Mouse (Mus musculus) erythroid progenitor cell, adult 5-6 weeks (primary cell): ENCODE data around the gene Snx33. TPM values are rescaled to one million over a fixed set of nuclear protein-coding genes. Genes with fewer than 3 reads are reported as not detected.
"Not testable (repeated sequence)": the region's sequence is repeated elsewhere in the genome, so short reads cannot be mapped to it uniquely, and the experiment has no call there.

Experiments
- ATAC-seq: replicated peaks from 2 replicates; pipeline ENCODE4 v1.8.0; 2016; ENCODE audit warnings: moderate number of reproducible peaks, mild to moderate bottlenecking, moderate TSS enrichment, inconsistent platforms; ENCODE audit not compliant: poor library complexity, low FRiP score, severe bottlenecking
- total RNA-seq, 2 experiments: library from RNA; stranded (forward) in 1 of 2; stranded (reverse) in 1 of 2; fragments of 150-400 nt in 1 of 2; fragments of 186-747, 209-891 nt in 1 of 2; gene quantifications; 2 replicates each; pipeline versions ENCODE4 v1.2.3 to v1.2.4; 2015 to 2017; ENCODE audit warnings: low replicate concordance in 2 of 2

Snx33 gene
- total RNA-seq, 2 experiments from 2014 or later: 0.61 to 2.9 TPM

DNA sequence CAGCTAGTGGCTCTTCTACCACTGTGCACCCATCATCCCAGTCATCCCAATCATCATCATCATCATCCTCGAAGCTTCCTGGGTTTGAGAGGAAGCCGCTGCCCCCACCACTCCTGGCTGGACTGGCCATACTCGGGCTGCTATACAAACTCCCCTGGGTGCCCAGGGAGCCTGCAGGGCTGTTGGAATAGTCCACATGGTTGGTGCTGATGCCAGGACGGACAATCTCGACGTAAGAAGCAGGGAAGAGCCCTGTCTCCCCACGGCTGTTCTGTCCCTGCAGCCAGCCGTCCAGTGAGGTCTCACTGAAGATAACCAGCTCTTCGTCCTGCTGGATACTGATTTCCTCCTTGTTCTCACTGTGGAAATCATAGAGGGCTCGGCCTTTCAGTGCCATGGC lies 1.8 kb downstream of the Snx33 start:
- no peak for ATAC-seq

DNA sequence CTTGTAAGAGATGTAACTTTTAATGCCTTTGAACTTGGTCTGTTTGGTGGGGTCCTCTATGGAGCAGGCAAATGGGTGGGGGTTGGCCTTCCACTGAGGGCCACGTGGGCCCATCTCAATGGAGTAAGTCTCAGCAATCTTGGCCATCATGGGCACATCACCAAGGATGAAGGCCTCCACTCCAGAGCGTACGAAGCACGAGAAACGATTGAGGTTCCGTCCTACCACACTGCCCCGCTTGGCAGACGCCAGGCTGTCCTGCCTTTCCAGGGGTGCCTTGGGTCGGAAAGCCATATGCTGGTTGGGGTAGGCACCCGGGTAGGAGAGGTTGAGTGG lies 2.2 kb downstream of the Snx33 start:
- no peak for ATAC-seq

DNA sequence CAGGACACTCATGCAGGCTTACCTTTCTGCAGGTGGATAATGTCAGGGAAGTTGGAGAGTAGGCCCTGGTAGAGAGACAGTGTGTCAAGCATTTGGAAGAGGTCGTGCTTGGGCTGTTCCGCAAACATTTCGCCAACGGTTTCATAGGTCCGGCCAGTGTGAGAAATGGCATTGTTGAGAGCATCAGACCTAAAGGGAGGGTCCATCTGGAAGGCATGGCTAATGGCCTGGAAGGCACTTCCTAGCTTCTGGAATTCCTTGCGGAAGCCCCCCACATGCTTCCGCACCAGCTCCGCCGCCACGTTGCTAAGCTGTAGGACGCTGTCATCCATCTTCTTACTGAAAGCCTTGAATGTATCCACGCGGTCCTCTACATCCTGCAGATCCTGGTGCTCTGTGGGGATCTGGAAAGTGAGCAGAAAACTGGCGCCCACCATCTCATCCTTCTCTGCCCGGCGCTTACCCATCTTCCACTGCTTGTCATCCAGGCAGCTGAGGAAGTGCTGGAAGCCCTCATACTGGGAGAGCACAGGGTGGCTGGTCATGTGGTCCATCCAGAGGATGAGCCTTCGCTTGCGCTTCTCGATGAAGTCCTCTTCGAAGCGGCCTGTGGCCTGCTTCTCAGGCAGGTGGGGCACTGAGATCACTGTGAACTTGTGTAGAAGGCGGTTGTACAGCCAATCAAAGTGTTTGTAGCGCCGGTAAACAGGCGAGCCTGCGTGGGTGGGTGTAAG lies 2.7 kb downstream of the Snx33 start:
- ATAC-seq: no peak

DNA sequence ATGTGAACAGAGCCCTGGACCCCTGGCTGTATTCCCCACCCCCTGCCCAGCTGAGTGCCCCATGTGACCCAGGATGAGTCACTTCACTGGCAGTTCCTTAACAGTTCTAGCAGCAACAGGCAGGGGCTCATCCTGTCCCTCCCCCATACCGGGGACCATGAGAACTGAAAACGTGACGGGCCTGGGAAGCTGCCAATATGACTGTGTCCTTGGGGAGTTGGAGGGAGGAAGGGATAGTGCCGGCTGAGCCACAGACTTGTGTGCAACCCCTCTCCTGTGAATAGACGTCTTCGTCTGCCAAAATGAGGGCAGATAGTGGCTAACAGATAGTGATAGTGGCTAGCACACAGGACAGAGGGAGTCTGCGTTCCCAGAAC lies 3.5 kb downstream of the Snx33 start:
- ATAC-seq: no peak

DNA sequence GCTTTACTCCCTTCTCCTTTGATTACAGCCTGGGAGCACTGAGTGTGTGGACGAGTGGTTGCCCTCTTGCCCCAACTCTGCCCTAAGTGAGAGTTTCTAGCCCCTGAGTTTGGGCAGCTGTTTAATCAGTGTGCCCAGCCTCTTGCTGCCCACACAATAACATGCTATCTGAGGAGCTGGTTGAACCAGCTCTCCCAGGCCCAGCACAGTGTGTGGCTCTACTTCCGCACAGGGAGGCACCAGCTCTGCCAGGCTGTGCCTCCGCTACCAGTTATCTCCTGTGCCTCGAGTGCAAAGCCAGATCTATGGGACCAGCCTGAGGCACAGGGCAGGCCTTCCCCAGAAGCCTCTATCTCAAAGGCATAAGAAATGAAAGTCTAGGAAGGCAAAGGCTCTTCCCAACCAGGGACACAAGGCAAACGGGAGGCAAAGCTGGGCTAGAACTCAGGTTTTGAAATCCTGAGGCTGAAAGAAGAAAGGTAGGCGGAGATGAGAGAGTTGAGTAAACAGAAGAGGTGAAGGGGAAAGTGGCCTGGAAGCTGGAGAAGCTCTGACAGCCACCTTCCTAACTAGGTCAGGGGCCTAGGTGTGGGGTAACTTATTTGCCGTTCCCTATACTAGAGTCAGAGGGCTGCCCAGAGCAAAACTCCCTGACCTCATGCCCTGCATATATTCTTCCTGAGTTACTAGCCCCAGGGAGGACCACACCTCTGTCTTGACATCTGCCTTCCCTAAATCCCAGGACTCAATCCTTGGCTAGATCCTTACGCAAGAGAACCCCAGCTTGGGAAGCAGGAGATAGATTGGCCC lies 4.1 kb downstream of the Snx33 start:
- ATAC-seq: no peak

DNA sequence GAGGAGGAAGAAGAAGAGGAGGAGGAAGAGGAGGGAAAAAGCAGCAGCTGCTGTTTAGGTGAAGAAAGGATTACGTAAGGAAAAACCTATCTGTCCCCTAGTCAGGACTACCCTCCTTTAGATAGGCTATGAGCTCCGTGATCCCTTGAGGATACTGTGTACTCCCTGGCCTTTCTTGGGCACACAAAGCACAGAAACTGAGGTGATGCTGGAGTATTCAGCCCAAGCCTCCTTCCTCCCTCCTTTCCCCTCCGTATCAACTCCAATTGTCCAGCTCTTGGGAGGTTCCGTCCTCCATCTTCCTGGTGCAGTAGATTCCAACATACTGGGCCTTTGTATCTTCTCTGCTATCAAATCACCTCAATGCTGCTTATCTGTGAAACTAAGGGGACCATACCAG lies 5.4 kb downstream of the Snx33 start:
- ATAC-seq: no peak

DNA sequence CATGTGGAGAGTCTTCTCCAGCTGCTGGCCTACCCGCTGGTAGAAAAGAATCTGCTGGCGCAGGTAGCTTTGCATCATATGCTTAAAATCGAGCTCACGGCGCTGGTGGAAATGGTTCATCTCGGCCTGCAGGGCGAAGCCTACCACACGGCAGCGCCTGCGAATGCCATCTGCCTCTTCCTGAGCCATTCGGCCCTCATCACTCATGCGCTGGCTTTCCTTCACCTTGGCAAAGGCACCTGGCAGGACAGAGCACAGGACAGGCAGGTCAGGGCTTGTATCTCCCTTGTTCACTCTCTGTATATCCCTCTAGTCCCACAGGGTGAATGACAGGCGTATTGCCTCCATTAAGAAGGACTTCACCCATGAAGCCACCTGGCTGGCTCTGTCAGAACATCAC lies 9.7 kb downstream of the Snx33 start:
- no peak for ATAC-seq

DNA sequence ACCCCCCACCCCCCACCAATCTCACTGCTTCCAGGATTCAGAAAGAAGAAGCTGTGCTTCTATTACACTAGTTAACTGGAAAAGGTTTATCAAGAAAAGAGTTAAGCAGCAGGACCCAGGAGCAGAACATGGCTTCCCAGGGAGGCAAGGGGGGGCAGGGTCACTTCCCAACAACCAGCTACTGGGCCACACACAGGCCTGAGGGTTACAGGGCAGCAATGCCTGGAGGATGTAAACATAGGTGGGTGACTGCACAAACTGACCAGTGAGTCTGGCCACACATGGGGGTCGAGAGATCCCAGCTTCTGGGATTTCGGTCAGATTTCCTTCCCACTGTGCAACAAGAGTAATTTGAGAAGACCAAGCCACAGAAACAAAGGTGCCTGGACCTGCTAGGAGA lies 11.0 kb downstream of the Snx33 start:
- ATAC-seq: no peak

DNA sequence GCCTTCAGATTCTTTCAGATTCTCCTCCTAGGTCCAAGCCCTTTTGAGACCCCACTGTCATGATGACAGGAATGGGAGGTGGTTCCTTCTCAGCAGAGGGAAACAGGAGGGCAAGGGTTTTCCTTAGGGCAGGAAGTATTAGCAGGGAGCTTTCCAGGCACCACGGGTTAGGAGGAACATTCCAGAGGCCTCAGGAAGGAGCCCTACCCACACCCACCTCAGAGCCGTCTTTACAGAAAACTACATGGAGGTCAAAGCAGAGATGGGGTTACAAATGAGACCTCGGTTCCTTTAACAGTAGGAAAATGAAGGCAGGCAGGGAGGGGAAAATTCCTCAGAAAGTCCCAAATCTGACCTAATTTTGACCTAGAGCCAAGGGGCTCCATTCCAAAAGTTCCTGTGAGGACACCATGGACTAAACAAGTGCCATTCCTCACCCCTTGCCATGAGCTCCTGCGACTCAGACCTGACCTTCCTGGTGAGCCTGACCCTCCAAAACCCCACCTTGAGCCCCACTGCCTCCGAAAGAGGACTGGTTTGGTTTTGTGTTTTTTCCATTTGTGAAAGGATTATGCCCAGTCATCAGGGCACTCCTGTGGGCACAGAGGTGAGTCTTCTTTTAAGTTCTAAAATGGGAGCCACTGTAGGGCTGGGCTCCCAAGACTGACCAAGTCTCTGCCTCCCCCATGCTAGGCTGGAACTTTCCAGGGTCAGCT lies 12.3 kb downstream of the Snx33 start:
- no peak for ATAC-seq

DNA sequence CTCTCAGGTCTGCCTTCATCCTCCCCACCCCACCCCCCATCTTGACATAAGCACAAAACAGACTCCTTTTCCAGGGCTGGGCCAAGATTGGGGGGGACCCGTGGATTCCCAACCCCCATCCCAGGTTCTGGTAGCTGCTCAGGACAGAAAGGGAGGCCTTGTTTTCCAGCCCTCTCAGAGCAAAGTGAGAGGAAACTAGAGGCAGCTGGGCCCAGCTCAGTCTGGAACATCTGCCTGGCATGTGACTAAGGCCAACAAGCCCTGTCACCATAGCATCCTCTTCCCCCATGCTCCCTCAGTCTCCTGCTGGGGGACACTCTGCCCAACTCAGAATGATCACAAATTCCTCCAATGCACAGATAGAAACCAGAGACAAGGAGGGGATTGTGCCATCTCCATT lies 13.1 kb downstream of the Snx33 start:
- no peak for ATAC-seq

DNA sequence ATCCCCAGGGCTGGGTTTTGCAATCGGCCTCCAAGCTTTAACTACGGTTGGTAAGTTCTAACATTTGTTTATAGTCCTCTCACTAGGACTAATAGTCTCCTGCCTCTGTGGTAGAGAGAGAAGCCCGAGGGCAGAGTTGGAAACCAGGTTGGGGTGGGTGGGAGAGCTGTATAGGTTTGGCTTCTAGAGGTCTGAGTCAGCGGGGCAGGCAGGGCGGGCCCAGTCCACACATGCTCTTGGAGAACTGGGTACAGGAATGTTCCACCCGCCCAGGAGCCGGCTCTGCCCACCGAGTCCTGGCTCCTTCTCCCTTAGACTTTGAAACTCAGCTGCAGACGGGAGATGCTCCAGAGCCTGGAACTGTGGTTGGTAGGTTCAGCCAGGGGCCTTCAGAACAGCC lies 14.2 kb downstream of the Snx33 start:
- no peak for ATAC-seq

DNA sequence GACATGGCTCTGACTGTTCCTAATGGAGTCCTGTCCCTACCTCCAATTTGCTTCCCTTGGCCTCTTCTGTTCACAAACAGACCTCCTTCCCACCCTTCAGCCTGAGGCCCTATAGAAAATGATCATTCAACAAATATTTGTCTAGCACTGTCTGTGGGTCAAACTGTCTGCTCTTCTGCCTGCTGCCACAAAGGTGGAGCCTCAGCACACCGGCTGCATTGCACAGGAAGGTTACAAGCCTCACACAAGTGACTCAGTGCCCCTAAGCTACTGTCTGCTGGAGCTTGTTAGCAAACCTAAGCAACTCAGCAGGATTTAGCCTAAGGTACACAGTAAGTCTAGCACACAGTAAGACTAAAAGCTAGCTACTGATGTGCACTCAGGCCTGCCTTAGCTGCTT lies 17.2 kb downstream of the Snx33 start:
- no peak for ATAC-seq

DNA sequence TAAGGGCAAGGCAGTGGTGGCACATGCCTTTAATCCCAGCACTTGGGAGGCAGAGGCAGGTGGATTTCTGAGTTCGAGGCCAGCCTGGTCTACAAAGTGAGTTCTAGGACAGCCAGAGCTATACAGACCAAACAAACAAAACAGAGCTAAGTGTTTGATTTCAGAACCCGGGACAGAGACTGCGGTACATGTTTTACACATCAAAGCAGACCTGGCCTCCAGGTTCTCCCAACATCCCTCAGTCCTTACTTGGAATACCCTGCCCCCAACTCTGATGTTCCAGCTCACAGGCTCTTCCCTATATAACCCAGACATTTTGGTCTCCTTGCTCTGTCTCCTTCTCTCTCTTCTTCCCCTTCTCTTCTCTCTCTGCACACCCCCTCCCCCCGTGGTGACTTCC lies 18.2 kb downstream of the Snx33 start:
- ATAC-seq: not testable (repeated sequence)

DNA sequence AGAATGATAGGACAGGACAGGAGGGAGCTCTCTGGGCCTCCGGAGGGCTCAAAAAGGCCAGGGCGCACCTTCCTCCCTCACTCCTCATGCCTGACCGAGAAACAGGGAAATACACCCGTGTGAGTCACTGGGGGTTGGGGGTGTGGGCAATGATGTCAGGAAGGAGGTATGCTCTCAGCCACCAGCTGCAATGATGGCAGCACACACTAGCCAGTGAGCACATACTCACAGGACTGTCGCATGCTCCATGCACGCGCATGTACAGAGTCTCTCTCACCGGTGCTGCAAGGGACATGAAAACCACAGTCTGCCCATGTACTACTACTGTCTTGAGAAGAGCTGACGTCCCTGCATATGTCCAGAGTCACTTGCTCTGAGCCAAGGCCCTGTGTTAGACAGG lies 20.6 kb downstream of the Snx33 start:
- no peak for ATAC-seq

DNA sequence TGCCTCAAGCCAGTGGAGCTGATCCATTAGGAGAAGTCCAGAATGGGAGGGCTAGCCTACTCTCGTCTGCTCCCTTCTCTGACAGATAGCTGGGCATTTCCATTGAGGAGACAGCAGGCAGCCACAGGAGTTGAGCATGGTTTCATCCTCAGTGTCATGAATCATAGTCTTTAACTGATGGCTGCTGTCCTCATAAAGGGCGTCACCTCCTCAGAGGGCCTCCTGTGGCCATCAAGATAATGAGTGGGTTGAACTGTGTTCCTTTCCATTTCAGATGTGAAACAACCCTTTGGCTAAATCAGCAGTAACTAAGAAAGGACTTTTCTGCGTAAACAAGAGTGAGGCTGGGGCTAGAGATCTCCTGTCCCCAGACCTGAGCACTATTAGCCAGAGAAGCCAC lies 24.5 kb downstream of the Snx33 start:
- no peak for ATAC-seq

DNA sequence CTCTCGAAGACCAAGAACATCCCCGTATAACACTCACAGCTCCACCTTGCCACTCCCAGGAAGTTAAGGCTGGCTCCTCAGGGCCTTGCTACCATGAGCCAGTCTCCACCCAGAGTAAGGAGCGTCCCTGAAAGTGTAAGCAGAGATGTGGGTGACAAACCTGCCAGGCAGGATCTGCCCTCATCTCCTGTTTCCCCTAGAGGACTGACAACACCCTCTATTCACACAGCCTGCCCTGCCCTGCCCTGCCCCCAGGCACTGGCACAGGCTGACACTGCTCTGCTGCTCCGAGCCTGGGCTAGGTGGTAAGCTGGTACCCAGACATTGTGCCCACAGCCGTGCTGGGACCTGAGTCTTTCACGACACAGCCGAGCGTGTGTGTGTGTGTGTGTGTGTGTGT lies 27.0 kb downstream of the Snx33 start:
- no peak for ATAC-seq

DNA sequence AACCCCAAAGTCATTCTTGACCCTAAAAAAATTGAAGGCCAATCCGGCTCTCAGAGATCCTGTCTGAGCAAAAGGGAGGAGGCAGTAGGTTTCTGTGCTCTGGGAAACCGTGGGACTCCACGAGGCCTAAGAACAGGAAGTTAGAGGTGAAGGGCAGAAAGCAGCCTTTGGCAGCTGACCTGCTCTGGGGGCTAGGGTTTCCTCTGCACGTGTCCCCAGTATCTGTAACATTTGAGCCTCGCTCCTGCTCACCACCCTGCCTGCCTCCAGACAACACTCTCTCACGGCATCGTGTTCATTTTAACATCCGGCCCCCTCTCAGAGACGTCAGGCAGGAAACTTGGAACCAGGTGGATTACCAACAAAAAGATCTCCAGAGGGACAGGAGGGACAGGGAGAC lies 27.6 kb downstream of the Snx33 start:
- no peak for ATAC-seq

DNA sequence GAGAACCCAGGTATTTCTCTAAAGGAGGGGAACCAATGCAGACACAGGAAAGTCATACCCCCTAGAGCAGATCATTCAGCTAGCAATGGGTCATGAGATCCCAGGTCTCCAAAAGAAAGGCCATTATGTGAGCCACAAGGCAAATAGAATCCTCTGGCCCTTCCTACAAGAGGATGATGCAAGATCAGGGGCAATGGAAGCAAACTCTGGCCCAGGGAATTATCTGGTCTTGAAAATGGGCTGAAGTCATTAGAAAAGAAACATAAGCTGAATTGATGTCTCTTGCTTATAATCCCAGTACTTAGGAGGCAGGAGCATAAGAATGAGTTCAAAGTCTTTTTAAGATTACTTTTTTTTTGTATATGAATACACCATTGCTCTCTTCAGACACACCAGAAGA lies 28.1 kb downstream of the Snx33 start:
- ATAC-seq: no peak

DNA sequence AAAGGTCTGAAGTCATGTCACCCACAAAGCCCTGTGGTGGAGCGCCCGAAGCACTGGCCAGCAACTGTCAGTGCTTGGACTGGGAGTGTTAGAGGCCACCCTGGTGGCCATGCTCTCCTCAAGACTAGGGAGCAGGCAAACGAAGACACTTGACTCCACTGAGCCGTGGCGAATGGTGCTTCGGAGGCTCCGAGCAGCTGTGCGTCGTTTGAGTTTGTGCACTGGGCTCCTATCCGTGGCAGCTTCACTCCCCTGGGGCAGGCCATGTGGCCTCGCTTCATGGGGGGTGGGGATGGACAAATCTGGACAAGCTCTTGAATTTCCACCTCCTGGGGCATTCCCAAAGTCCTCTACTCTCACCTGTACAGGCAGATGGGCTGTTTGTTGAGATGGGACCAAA lies 28.8 kb downstream of the Snx33 start:
- ATAC-seq: no peak

DNA sequence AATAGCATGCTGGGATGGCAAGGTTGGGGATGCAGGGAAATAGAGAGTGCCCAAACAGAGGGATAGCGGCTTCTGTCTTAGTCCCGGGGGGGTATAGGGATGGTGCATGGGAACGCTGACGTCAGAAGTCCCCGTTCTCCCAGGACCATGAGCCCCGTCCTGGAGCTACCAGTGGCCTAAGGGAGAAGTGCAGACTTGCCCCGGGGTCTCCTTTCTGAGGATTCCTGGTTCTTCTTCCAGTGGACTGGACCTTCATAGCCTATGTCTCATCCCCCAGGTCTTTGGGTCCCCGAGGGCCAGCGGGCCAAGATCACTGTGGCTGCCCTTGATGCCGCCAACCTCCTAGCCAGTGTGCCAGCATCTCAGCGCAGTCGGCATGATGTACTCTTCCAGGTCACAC lies 31.4 kb downstream of the Snx33 start:
- ATAC-seq: no peak

DNA sequence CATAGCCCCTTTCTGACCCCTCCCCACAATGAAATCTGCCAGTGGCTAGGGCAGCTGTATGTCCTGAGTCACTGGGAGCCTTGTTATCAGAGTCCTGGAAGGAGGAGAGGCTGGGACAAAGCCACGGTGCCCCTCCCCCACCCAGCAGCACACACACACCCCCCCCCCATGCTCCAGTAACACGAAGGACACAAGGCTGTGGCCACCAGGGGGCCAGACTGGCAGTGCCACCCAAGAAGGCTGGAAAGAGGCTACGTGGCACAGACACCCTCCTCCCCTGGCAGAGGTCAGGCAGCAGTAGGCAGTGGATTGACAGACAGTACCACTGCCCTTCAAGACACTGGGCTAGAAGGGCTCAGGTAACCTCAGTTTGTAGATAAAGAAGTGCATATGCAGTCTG lies 34.2 kb downstream of the Snx33 start:
- ATAC-seq: no peak
